Mouse (Mus musculus) v-Abl transformed pro-B cells (cell line): ENCODE results near the gene Wwc2.
"Not testable (repeated sequence)": the region's sequence is repeated elsewhere in the genome, so short reads cannot be mapped to it uniquely, and the experiment has no call there.

Experiments used
- in situ Hi-C, 2 experiments: fragments of 400-800 bp; cut with MboI; formaldehyde crosslinking; loops; one replicate each; pipeline ENCODE4 v1.15.1; 2025; ENCODE audit not compliant: unreplicated experiment in 2 of 2

The Wwc2 gene

DNA sequence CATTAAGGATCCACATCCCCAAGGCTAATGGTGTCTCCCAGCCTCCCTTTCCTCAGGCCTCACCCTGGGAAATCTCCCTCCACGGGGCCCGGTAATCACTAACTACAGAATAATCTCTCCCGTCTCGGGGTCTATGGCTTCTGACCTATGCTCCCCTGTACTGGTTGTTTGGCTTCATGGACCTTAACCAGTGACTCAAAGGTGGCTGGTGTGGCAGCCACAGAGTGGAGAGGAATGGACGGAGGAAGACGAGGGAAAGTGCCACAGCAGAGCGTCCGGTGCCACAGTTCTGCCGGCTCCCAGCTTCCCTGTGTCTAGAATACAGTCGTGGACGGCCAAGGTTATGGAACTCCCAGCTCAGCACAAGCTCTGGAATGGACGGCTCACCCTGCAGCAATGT is 114.9 kb downstream of the Wwc2 start:
- in situ Hi-C loops, result no loop called here

DNA sequence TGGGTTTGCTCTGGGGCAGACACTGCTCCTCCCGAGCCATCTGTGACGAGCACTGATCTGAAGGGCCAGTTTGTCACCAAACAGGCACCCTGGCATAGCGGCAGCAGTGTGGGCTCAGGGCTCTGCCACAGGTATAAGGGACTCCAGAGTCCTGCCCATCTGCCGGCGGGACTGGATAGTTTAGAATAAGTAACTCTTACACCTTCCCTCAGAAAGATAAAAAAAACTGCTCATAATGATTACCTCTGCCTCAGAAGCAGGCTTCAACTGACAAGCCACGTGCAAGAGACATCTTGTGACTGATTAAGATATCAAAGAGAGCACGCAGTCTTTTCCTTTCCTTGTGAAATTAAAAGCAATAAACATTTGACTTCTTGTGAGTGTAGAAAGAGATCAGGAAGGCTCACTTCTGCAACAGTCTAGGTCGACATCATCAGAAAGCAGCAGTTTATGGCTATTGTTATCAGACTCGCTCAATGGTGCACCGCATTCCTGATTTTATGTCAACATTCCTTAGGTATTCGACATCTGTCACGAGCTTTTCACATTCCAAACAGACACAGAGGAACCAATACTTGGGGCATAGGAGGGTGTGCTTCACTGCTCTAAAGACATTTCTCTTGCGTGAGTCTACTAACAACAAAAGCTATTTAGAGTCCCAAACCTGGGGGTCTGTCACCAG is 116.1 kb downstream of the Wwc2 start:
- in situ Hi-C loops, result loop anchor here (5.0 kb wide), 4 partner anchors 43 to 143 kb away; no protein-coding TSS in a partner anchor

DNA sequence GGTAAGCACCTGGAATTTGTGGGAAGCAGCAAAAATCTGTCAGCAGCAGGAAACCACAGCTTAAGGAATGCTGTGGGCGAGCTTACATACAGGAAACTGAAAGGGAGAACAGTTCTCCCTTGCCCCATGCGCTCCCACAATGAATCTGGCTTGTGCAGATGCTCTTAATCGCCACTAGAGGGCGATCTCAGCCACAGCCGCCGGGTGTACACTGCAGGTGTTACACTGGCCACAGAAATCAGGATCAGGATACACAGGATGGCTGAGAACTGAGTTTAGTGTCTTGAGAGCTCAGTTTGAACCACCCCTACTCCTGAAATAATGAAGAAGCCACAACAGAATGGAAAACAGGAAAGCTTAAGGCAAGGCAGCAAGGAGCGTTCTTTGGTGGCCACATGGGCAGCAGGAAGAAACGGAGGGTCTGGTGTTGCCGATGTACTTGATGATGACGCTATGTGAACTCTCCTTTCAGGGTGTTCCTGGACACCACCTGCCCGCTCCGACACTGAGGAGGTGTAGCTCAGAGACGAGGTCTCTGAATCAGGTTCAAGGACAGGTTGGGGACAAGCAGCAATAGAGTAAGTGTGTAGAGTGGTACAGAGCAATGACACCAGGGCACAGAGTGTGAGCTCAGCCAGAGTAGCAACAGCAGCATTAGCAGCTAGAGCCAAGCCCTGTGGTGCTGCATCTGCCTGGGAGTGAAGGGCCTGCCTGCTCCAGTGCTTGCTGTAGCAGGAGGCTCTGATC is 118.2 kb downstream of the Wwc2 start:
- in situ Hi-C loops, result loop anchor here (5.0 kb wide), 4 partner anchors 45 to 145 kb away; no protein-coding TSS in a partner anchor

DNA sequence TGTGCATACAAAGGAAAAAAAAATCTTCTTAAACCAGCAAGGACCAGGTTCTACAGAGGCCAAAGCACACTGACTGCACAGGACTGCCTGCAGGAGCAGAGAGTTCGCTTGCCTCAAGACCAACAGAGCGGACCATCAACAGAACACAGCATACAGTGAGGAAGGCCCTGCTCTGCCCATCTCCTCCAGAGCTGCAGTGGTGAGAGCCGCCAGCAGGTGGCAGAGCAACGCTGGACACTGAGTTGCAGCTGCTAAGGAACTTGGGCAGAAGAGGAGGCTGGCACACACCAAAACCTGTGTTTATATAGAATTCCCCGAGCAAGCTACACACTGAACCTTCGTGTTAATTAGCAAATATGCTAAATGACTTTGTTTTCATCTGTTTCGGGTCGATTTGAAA is 123.7 kb downstream of the Wwc2 start:
- in situ Hi-C loops, result no loop called here

DNA sequence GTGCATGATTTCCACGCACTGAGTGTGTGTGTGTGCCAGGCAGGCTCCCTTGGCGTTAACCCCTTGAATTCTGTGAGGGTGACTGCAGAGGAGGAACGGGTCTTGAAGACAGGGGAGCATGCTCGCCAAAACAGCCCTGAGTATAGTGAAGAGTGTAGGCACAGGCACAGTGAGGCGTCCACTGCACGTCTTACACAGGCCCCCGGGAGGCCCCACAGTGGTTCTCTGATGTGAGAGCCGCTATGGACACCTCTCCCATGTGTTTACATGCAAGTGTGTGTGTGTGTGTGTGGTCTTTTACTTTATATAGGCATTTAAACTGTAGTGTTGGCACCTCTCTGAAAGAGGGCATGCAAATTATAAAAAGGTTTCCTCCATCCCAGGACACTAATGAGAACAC is 124.2 kb downstream of the Wwc2 start:
- in situ Hi-C loops, result no loop called here

DNA sequence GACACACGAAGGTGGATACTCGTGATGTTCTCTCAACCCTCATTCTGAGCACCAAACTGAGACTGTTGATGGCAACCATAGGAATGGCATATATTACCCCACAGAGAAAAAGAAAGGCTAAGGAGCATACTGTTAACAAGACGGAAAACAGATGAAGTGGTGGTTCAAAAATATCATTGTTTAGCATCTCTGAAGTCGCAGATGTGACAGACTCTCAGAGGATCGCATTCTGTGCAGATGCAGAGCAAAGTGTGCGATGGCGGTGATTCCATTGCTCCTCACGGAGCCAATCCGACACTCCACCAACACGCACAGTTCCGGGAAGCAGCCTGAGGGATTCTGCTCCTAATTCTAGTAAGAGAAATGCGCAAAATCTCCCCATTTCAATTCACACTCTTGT is 131.5 kb downstream of the Wwc2 start:
- in situ Hi-C loops, result no loop called here

DNA sequence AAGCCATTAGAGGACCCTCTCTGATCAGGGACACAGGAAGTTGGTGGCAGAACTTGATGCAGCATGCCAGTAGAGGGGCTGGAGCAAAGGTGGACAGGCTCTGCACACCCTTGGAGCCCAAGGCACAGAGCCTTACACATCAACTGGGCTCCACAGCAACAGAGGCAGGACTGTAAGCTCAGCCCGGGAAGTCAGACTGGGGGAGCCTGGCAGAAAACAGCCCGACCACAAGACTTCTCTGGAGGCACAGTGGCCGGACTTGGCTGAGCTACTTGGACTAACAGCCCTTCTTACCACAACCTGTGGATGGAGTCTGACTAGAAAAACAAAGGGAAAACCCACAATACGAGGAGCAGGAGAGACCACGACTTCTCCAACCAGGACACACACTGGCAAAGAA is 137.4 kb downstream of the Wwc2 start:
- in situ Hi-C loops, result no loop called here

DNA sequence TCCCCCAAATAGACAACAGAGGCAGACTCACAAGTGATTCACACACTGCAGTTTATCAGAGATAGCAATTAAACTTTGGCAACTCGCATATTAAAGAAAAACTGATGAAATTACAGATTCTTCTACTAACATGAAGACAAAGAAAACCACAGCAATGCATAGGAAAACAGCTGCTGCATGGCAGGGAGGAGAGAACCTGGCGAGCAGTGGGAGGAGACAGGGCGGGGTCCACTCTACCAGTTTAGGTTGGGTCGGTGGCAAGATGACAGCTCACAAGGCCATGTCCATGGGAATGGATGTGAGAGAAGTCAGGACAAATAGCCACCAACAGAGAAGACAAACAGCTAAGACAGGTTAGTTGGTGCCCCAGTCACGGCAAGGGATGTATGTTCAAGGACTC is 138.0 kb downstream of the Wwc2 start:
- in situ Hi-C loops, result no loop called here

DNA sequence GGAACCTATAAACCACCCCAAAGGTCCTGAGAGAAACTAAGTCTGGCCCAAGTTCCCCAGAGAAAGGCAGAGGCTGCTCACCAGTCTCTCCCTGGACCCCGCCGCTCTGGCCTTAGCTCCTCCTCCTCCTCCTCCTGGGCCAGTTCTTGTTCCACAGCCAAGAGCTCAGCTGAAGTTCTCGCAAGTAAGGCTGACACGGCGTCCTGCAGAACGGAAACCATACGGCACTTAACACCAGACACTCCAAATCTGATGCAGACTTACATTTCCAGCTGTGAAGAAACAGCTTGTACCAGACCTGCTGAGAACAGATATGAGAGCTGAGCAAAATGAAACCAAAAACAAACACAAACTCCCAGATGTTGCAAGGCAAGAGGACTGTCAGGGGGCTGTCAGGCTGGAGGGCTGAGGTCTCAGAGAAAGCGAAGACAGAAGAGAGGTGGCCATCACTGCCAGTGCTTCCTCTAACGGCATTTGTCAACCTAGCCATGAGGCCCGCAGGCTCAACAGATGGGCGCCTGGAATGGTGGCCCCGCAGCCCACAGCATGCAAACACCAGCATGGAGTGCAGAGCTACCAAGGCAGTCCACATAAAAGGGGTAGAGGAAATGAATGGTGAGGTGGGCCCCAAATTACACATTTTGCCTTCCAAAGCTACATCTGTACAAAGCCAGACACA is 138.8 kb downstream of the Wwc2 start:
- in situ Hi-C loops, result no loop called here

DNA sequence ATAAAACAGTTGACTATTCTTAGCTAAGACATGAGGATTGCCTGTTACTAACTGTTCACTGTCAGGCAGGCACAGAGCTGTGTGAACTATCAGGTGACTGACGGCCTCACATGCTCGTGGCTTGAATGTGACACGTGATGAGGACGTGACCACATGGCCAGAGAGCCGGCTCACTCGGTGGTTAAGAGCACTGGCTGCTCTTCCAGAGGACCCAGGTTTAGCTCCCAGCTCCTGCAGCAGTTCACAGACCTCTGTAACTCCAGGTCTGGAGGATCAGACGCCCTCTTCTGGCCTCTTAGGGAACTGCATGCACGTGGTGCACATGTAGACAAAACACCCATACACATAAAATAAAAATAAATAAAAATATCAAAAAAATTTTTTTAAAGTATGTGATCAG is 140.9 kb downstream of the Wwc2 start:
- in situ Hi-C loops, result no loop called here

DNA sequence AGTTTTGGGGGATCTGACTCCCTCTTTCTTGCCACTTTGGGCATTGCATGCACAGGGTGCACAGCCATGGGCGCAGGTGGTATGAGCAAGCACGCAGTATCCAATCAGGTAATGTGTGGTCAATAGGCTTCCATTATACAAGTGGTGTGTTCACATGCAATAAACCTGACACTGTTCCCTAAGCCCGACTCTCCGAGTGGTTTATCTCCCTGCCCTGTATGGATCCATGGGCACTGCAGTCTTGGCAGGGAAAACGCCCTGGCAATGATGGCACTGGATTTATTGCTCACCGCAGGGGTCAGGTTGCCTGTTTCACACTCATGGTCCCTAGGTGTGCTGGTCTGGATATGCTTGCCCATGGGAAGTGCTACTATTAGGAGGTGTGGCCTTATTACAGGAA is 142.8 kb downstream of the Wwc2 start:
- in situ Hi-C loops, result no loop called here

DNA sequence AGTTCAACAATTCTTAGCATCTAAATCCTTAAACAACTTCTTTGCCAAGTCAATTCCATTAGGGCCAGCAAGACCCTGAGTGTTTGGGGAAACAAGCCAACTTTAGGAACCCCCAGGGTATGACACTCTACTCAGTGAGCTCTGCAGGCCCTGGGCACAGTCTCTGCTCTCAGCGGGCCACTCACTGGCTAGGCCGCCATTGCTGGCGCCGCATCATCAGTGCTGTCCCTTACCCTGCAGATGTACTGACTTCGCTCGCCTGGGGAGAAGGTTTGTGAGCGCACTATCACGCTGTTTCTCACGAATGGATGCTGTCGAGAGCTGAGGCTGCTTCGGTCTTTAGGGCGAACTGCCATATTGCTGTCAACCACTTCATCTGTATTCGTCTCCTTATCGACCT is 143.6 kb downstream of the Wwc2 start:
- in situ Hi-C loops, result no loop called here

DNA sequence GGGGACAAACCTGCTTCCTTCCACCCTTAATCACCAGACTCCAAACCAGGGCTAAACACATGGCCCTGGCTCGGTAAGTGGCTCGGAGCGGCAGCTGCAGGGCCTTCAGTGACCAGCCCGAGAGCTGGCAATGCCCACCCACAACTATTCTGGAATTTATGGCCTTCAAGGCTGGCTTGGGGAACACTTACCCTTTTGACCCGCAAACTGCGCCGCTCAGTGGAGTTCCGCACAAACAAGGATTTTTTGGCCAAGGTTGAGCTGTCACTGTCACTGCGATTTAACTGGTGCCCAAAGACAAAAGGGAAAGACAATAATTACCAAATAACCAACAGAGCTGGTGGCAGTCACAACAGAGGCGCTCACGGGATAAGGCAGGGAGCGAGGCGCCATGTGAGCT is 144.8 kb downstream of the Wwc2 start:
- in situ Hi-C loops, result no loop called here

DNA sequence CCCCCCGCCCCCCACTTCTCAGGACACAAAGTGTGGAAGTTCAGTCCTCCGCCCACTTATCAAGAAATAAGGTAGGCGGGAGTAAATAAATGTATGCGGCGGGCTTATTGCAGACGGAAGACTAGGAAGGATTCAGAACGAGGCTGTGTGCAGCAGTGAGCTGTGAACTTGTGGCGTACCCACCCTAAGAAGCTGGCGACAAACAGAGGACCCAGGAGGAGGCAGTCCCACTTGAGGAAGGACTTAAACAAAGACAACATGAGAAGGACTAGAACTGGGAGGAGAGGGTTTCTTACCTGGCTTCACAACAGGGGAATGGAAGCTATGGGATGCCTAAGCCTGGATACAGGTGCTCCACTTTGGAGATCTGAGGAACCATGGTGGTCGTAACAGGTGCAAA is 147.1 kb downstream of the Wwc2 start:
- in situ Hi-C loops, result no loop called here

DNA sequence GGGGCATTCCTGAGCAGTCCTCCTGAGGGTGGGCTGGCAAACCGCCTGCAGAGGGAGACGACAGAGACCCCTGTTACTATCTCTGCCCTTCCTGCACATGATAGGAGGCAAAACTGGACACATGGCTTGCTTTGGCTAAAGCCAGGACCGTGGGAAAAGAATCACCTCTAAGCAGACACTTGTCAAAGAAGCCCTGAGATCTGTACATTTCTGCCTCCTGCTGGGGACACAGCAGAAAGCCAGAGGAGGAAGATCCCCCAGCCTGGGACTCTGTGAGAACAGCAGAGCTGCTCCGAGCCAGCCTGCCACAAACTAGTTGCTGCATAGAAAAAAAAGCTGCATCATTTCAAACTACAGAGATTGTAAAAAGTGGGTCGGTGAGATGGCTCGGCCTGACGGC is 147.7 kb downstream of the Wwc2 start:
- in situ Hi-C loops, result no loop called here

DNA sequence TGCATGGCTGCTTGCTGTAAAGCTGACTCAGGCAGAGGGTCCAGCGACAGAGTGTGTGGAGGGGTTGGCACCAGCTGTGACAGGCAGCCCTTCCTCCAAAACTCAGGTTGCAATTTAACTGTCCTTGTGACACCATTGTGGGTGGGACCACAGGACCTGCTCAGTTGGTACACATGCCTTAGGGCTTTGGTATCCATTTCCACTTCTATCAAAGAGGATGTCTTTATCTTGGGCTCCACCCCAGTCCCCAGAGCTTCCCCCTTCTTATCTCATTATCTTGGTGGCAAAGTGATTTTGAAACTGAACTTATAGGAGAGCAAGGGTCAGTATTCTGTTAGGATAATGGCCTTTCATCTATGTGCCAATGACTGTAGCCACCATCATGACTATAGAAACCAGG is 156.8 kb downstream of the Wwc2 start:
- in situ Hi-C loops, result no loop called here

DNA sequence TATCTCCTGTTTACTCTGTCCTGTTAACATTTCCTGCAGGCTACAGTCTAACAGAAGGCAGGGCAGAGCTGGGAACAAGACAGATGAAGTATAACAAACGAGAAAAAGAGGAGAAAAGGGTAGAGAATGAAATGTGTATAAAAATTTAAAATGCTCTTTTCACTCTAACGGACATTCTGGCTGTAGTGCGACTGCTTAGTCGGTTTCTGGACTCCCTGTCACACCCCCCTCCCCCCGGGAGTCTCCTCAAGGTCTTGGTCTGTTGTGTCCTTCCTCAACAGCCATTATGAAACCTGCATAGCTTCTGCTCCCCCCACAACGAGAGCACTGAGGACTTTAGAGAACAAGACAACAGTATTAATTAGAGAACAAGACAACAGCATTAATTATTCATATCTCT is 158.1 kb downstream of the Wwc2 start:
- in situ Hi-C loops, result no loop called here

DNA sequence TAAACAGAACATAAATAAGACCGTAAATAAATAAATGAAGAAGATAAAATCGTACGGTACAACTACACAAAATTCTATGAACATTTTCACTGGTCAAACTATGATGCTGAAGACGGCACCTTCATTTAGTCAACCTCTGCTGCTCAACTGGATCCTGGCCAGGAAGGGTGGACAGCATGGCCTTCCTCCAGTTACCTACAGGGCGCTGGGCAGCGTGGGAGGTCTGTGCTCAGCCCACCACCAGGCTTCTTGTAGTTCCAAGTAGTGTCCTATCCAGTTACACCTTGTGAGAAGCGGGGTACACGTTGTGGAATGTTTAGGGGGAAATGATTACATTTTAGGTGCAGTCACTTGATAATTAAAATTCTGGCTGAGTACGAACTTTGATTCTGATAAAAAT is 163.8 kb downstream of the Wwc2 start:
- in situ Hi-C loops, result no loop called here

DNA sequence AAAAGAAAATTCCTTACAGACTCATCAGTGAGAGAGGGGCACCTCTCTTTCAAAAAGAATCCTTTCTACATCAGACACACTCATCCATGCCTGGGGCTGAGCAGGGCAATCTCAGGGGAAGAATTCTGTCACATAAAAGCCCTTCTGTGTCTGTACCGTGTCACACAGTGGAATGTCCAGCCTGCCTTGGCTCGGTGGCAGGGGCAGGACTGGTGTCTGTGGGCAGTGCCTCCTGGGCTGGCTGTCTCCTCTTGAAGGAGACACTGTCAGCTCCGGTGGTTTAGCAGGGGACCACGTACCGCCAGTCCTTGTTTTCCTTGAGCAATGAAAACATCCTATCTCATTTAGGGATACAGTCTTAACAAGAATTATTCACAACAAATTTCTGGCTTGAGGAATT is 165.1 kb downstream of the Wwc2 start:
- in situ Hi-C loops, result no loop called here

DNA sequence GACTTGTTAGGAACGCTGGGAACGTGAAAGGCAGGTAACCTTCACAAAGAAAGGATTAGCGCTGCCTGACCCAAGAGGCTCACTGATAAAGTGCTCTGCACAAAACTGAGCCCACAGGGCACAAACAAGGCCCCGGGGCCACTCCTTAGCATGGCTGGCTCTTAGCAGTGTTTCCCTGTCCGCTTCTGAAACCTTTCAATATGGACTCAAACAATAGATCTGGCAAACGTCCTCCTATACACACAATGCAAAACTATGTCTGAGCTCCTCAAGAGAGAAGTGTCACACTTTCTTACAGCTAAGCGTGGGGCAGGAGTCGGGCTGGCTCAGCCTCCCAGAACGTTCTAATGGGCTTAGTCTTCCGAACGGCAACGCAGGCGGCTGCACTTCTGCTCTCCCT is 166.5 kb downstream of the Wwc2 start, which contains the start of gene Cldn22:
Cldn22 (plus strand) TSS at position 301 of the 400 bp plus-strand sequence.
- in situ Hi-C loops, result no loop called here

DNA sequence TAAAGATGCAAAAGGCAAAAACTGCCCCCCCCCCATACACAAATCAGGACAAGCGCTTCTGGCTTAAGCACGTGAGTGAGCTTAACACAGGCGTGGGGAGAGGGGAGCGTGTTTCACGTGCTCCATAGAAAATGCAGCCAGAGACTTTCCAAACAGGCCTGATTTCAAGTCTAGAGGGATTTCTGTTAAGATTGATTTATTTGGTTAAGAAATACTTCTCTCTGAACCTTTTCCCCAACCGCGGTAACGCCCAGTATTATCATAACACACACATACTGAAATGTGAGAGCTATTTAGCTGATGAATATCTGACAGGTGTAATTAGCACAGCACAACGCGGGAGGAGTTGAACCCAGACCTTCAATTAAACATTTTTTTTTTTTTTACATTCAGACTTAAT is 166.9 kb downstream of the Wwc2 start:
- in situ Hi-C loops, result no loop called here

DNA sequence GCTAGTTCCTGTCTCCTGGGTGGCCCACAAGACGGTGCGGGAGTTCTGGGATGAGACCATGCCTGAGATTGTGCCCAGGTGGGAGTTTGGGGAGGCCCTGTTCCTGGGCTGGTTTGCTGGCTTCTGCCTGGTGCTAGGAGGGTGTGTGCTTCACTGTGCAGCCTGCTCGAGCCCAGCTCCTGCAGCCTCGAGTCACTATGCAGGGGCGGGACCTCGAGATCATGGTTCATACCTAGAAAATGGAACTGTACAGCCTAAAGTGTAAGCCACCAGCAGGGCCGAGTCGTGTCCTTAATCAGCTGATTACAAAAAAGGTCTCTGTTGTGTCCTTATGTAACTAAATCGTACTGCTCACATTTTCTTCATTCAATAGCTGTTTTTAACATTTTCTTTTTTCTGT is 168.2 kb downstream of the Wwc2 start:
- in situ Hi-C loops, result not testable (repeated sequence)
